Mouse (Mus musculus) heart, adult 18-20 months (tissue): ENCODE data around the gene Serpina5. TPM values are rescaled to one million over a fixed set of nuclear protein-coding genes. Genes with fewer than 3 reads are reported as not detected.

Experiments used
- DNase-seq, 2 experiments: peaks; one replicate each; pipeline ENCODE4 v3.0.0; 2021 to 2022; ENCODE audit warnings: mixed read lengths in 1 of 2
- total RNA-seq, 2 experiments: library from RNA; stranded (reverse); gene quantifications; 2 replicates each; pipeline ENCODE4 v1.2.3; 2021

The Serpina5 gene
- total RNA-seq, 2 experiments from 2014 or later: not detected

DNA sequence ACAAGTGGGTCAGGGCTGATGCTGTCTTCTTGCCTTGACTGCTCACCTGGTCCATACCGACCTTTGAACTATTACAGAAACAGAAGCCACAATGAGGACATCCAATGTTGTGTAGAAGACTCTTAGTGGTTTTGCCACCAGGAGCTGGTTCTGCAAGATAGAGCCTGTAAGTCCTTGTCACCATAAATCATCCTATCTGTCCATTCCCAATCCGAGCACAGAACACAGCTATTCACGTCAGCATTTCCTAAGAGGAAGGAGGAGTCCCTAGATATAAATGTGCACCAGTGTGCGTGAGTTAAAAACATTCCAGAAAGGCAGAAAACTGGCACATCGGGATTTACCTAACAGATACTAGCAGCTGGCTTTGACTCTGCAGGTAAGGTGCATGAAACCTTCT is 26.8 kb downstream of the Serpina5 start, which contains the start of gene Serpina3b:
Gene Serpina3b (plus strand): TSS at position 301 of the 400 bp plus-strand sequence.
- DNase-seq: no peak

DNA sequence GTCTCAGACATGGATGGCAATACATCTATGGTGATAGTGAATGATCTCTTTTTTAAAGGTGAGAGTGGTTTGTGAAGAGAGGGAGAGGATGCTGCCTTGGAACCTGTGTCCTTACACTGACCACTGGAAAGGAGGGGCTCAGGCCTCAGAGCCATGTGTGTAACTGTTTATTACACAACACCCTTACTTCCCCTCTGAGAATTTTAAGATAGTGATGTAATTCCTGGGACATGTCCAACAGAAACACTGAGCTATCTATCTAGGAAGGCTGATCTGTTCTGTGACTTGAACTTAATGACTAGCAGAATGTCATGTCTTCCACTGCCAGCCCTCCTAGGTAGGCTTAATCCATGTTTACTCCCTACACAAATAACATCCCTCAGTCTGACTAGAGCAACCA is 30.1 kb downstream of the Serpina5 start:
- DNase-seq: peak; percentile 62 to 66

DNA sequence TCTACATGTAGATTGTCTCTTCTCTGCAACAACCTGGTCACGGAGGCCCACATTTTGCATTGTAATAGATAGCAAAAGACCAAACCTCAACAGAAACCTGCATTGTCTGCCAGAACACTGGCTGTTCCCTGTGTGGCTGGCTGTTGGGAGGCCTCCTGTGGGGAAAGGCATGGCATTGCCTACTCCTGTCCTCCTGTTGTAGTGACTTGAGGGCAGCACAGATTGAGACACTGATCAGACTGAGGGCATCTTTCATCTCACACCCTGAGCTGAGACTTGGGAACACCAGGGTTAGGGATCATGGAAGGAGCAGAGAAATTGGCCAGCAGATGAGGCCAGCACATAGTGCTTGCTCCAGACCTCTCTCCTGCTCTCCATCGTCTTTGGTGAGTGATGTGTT is 37.3 kb downstream of the Serpina5 start:
- DNase-seq: no peak

DNA sequence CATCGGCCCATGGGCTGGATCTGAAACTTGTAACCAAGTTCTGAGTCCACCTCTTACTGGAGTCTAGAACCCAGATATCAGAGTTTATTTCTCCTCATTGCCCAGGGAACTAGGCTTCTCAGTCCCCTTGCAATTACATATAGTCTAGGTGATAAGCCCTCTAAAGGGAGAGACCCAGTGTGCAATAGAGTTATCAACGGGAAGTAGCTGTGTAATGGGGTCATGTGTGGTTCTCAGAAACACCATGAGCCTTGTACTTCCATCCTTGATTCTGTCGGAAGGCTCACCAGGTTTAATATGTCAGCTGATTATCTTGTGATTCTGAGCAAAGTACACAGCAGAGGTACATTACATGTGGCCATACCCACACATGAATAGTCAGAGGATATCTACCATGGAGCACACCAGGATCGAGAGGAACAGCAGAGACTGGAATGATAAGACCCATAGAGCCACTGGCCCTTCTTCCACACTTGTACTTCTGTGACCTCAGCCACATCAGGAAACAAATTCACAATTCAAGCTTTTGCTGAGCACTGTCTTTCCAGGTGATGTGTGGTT is 39.7 kb downstream of the Serpina5 start:
- DNase-seq: no peak

DNA sequence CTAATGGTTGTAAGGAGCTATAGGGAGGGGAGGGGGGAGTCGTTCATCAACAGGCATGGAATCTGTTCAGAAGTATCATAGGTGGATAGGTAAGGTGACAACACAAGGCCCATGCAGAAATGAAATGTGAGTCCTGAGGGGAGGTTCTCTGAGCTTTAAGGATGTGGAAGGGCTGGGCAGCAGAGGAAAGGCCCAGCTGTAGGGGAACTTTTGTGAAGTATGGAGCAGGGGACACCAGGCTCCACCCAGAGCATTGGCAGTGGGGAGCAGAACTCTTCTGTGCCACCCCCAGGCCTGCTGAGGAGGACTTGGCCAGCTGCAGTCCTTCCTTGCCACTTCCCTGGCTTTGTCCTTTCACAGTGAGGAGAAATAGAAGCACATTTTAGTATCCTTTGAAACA is 40.6 kb downstream of the Serpina5 start:
- DNase-seq: no peak

DNA sequence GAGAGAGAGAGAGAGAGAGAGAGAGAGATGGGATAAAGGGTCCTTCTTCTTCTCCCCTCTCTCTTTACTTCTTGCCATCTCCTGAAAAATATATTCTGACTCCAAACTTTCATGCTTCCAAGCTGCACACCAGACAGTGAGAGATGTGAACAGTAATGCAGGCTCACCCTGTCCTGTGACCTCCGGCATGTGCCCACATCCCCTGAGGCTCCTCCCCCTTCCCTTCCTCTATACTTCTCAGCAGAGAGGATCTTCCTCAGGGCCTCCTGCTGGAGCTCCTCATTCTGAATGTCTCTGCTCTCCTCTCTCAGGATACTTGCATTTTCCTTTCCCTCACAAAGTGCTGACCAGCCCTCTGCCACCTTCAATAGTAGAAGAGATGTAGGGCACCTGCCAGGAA is 41.5 kb downstream of the Serpina5 start:
- no peak for DNase-seq

DNA sequence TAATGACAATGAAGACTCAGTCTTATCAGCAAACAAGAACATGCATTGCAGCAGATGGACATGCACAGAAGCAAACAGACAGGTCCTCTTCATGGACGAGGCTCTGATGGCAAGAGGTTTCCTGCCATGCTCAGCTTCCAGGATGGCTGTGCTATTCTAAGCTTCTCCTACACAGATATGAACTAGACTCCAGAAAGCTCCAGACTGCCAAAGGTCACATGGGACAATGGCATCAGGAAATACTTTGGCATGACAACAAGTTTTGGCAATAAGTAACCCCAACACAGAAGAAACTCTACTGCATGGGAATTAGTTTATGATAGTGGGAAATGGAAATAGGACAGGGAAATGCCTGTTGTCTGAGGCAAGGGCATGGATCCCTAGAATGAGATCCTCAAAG is 42.4 kb downstream of the Serpina5 start:
- no peak for DNase-seq

DNA sequence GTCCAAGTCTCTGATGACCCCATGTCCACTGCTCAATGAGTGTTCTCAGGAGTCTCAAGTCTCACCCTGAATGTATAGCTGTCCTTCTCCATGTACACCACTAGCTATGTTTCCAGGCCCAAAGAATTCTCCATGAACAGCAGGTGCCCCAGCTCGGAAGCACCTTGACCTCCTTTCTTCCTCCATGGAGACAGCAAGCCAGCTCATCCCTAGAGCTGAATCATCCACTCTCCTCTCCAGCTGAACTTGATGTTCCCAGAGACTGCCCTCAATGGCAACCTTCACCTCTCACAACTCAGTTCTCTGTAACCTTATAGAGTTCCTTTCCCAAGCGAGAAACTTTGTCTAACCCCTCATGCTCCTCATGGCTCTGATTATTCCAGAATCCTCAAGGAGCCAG is 44.7 kb downstream of the Serpina5 start:
- DNase-seq: no peak

DNA sequence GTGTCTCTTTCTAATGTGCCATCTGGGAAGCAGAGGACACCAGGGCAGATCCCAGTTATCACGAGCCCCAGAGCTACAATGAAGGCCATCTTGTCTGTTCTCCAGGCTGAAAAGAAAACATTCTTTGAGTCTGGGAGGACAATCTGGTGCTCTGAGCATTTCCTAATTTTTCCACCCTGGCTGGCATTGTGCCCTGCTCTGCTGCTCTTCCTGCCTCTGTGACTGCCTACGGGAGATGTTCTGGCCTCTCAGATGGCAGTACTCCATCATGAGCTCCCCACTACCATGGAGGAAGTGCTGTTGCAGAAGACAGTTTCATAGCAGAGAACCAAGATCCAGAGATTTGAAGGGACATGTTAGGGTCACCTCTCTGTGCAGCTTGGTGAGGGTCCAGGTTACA is 51.1 kb downstream of the Serpina5 start:
- no peak for DNase-seq

DNA sequence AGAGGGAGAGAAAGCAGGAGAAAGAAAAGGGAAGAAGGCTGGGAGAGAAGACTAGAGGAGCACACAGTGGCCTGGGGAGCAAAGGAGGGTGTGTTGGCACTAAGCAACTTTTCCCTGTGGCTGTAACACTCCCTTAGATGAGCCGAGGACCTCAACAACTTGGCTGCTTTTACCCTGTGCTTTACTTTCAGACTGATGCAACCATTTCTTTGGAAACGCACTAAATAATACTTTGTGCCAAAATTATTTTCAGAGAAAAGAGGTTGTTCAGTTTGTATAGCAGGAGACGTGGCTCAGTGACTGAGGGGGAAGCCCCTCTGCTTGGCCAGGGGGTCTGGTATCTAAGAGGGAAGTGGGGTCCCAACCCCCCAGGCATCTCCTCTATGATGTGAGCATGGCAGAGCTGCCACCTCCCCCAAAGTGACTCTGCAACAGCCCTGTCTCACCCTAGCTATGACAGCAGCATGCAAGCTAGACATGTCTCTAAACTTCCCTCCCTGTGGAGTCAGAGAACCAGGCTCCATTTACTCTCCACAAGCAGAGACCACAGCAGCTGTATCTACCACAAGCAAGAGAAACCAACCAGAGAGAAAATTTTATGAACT is 52.2 kb downstream of the Serpina5 start:
- no peak for DNase-seq

DNA sequence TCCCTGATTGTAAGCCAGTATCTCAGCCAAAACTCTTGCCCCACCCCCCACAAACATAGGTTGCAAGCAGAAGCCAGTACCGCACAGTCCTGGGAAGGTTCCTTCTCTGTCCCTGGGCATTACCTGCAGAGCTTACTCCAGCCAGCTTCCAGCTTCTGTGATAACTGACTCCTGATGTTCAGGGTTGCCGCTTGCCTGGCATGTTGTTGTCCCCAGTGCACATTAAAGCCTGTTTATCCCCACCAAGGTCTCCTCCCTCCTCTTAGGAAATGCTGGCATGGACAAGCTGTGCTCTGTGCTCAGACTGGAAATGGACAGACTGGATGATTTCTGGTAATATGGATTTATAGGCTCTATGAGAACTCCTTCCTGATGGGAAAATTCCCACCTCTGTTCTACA is 52.7 kb downstream of the Serpina5 start, which contains the start of gene Serpina3c:
Gene Serpina3c (minus strand): TSS at position 215 of the 400 bp plus-strand sequence.
- DNase-seq: no peak

Other genes starting within 250 kb of the Serpina5 start
- not detected for gene Serpina1a, start 237.6 kb upstream of the Serpina5 start, total RNA-seq
- gene Serpina1c, start 196.2 kb upstream of the Serpina5 start, total RNA-seq: not detected
- gene Serpina1e, start 142.1 kb upstream of the Serpina5 start, total RNA-seq: 1 to 10 TPM in 1 of 2 experiments, under 1 TPM in 1; 0.30 to 1.4 TPM
- gene Serpina11, start 111.2 kb upstream of the Serpina5 start, total RNA-seq: not detected
- under 1 TPM in 1 of 2 experiments, not detected in 1; 0.10 TPM for gene Serpina9, start 87.4 kb upstream of the Serpina5 start, total RNA-seq
- gene Serpina12, start 56.7 kb upstream of the Serpina5 start, total RNA-seq: under 1 TPM in 1 of 2 experiments, not detected in 1; 0.10 TPM
- not detected for gene Serpina3a, start 11.6 kb downstream of the Serpina5 start, total RNA-seq
- not detected for gene Serpina3b, start 26.9 kb downstream of the Serpina5 start, total RNA-seq
- gene Serpina3c, start 52.8 kb downstream of the Serpina5 start, total RNA-seq: 1 to 10 TPM in 1 of 2 experiments, under 1 TPM in 1; 0.79 to 1.2 TPM
- gene Serpina3f, start 113.4 kb downstream of the Serpina5 start, total RNA-seq: 1 to 10 TPM in 1 of 2 experiments, under 1 TPM in 1; 0.62 to 1.1 TPM
- gene Serpina3g, start 135.1 kb downstream of the Serpina5 start, total RNA-seq: 1 to 10 TPM; 4.5 to 5.0 TPM
- gene Serpina3i, start 162.0 kb downstream of the Serpina5 start, total RNA-seq: under 1 TPM; 0.42 to 0.49 TPM
- not detected for gene Serpina3j, start 213.4 kb downstream of the Serpina5 start, total RNA-seq
- not detected for gene Serpina3k, start 237.4 kb downstream of the Serpina5 start, total RNA-seq
- gene Serpina3m, start 237.4 kb downstream of the Serpina5 start, total RNA-seq: under 1 TPM; 0.17 to 0.36 TPM